Mouse (Mus musculus): Measurements from ENCODE around the gene Snap29.

GRCm38 (mm10) chr16:17405736-17406443 lies at the start of gene Snap29, which contains the start of gene Pi4ka:
- no peak for TF ChIP-seq CTCF (IDR thresholded peaks at IDR 0.05; ENCODE audit: low read depth, low read length)
- no peak for TF ChIP-seq GATA1 (IDR thresholded peaks at IDR 0.05; ENCODE audit: borderline replicate concordance, low read length)
- no peak for TF ChIP-seq TAL1 (conservative IDR thresholded peaks at IDR 0.05; ENCODE audit: low read depth, low read length)
- no peak for TF ChIP-seq POLR2AphosphoS5 (IDR thresholded peaks at IDR 0.05; ENCODE audit: insufficient replicate concordance, low read depth, low read length)
- TF ChIP-seq GATA2 (IDR thresholded peaks at IDR 0.05; ENCODE audit: borderline replicate concordance, low read depth, low read length) = no peak

Data from G1E (cell line).